Mouse (Mus musculus) lung, postnatal 36 days (tissue): ENCODE measurements around the gene Pex5.

Source experiments
- DNase-seq: peaks from one replicate; pipeline ENCODE4 v3.0.0; 2022; ENCODE audit warnings: mixed read lengths

Pex5 gene

GRCm38 (mm10) chr6:124353246-124353645, 61.6 kb downstream of the Pex5 start:
- DNase-seq: no peak
